Mouse (Mus musculus): ENCODE results near the gene Acvr1b. TPM values are rescaled to one million over a fixed set of nuclear protein-coding genes. Genes with fewer than 3 reads are reported as not detected.
A peak's percentile ranks its signal among the peaks of the same experiment; 100 is the strongest.

Gene Acvr1b
- polyA plus RNA-seq, 1 experiment from 2014 or later, result 22.4 TPM

DNA sequence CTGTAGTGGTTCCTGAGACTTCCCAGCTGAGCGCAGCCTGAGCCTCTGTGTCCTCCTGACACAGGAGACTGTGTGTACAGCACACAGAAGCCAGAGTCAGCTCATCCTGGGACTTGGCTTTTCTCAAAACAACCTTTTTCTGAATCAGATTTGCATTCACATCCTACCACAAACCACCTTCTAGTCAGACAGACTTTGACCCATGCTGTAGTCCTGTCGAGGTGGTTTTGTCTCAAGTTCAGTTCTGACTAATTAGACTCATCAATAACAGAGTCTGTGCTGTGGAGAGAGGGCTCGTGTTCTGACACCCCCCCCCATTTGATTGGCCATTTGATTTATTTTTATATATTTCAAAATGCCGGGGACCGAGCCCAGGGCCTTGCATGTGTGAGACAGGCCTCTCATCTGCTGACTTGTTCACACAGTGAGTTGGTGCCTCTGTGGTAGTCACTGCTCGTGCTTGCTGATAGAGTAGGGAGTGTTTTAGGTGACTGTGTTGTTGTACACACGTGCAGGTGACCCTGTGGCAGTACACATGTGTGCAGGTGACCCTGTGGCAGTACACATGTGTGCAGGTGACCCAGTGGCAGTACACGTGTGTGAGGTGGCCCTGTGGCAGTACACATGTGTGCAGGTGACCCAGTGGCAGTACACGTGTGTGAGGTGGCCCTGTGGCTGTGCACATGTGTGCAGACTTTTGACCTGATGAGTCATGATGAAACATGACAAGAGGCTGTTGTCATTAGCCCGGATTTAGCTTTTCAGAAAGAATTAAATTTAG is 16.3 kb downstream of the Acvr1b start:
- no peak overlapping the region for H3K27ac ChIP-seq (ENCODE audit: low read depth, low read length)
- peaks cover 19% of the 10 kb centered on the region for H3K4me1 ChIP-seq (ENCODE audit: control insufficient read depth, insufficient read depth, low read depth, low read length)
- 76% methylated on average over 10 of the region's 10 CpGs for WGBS
- no peak overlapping the region for H3K9ac ChIP-seq (ENCODE audit: low read depth, low read length)
- peaks cover 13% of the 10 kb centered on the region for H3K36me3 ChIP-seq (ENCODE audit: control insufficient read depth, insufficient read depth, low read length)
- H3K9me3 ChIP-seq (ENCODE audit: control insufficient read depth, low read length), result no peaks in the 10 kb centered on the region
- no peak overlapping the region for H3K4me3 ChIP-seq (ENCODE audit: low read length)
- no peak for ATAC-seq
- H3K4me2 ChIP-seq (ENCODE audit: low read length), result no peak overlapping the region
- no peaks in the 10 kb centered on the region for H3K27me3 ChIP-seq (replicated peaks; ENCODE audit: control insufficient read depth, insufficient read depth, low read length)

DNA sequence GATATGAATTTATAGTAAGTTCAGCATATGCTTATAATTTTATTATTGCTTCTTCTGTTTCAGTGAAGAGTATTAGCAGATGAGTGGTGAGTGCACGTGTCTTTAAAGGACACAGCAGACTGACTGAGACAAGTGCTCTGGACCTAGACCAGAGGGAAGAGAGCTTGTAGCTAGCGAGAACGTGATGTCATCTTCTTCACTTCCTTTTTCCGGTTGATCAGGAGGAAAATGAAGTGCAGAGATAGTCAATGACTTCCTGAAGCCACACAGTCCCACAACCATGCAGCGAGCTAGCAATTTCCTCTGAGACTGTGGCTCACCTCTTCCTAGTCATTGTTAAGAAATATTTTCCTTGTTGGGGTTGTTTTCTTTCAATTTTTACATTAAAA is 16.9 kb downstream of the Acvr1b start:
- Histone ChIP-seq H3K9me3 (ENCODE audit: control insufficient read depth, low read length) (no peaks in the 10 kb centered on the region), H3K36me3 (ENCODE audit: control insufficient read depth, insufficient read depth, low read length) (peaks cover 14% of the 10 kb centered on the region), H3K9ac (ENCODE audit: low read depth, low read length) (no peak overlapping the region), H3K4me2 (ENCODE audit: low read length) (no peak overlapping the region), H3K27ac (ENCODE audit: low read depth, low read length) (no peak overlapping the region), H3K4me1 (ENCODE audit: control insufficient read depth, insufficient read depth, low read depth, low read length) (peaks cover 19% of the 10 kb centered on the region), H3K4me3 (ENCODE audit: low read length) (no peak overlapping the region), H3K27me3 (replicated peaks; ENCODE audit: control insufficient read depth, insufficient read depth, low read length) (no peaks in the 10 kb centered on the region)
- 70% methylated on average over 5 of the region's 5 CpGs for WGBS
- ATAC-seq, result no peak

DNA sequence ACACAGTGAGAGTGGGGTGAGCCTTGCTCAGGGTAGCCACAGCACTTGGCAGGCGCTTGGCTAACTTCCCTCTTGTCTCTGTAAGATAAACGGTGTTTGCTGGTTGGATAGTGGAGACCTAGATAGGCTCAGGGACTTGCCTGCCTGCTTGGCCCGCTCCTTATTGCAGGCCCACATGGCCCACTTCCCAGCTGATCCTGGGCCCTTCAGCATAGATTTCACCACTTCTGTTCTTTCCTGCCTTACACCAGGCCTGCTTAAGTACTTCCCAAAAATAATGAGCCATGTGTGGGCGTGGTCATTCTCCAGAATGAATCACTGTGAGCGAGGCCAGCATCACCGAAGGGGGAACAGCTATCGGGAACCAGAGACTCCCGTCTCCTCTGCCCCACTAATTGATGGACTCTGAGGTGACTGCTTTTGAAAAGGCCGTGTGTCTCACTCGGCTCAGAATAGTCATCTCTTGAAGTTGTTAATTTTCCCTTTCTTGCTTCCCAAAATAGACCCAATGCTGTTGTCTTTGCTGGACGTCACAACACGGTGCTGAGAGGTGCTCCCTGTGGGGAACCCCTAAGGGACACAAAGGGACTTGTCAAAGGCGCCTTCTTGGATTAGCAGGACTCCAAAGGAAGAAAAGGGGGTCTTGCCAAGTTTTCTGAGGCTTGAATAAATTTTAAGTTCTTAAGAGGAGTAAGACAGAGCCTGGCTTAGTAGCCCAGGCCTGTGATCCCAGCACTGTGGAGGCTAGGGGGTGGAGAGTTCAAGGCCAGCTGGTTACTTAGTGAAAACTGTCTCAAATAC is 17.8 kb downstream of the Acvr1b start:
- H3K27ac ChIP-seq (ENCODE audit: low read depth, low read length), result 0 out of 2 replicates have a peak overlapping the region, but pooled peaks have one; percentile 11
- no peak overlapping the region for H3K9ac ChIP-seq (ENCODE audit: low read depth, low read length)
- H3K4me1 ChIP-seq (ENCODE audit: control insufficient read depth, insufficient read depth, low read depth, low read length), result peaks cover 19% of the 10 kb centered on the region
- 20% methylated on average over 13 of the region's 13 CpGs for WGBS
- no peaks in the 10 kb centered on the region for H3K9me3 ChIP-seq (ENCODE audit: control insufficient read depth, low read length)
- no peak overlapping the region for H3K4me3 ChIP-seq (ENCODE audit: low read length)
- H3K4me2 ChIP-seq (ENCODE audit: low read length), result no peak overlapping the region
- ATAC-seq, result 0 out of 2 replicates have a peak, but pooled peaks have one; percentile 32
- H3K27me3 ChIP-seq (replicated peaks; ENCODE audit: control insufficient read depth, insufficient read depth, low read length), result no peaks in the 10 kb centered on the region
- H3K36me3 ChIP-seq (ENCODE audit: control insufficient read depth, insufficient read depth, low read length), result peaks cover 18% of the 10 kb centered on the region

DNA sequence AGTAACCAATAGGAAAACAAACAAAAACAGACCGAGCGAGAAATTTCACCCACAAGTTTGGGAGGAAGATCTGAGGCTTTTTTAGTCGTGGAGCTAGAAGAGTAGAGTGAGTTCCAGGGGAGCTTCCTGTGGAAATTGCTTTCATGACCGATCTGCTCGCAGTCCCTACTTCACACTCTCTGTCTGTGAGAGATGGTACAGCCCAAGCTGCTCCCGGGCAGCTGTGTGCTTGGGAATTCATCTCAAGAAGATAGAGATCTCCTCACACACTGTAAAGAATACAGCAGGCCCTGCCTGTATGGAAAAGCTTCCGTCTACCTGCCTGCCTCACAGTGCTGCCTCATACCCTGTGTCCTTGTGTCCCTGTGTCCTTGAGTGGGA is 18.4 kb downstream of the Acvr1b start:
- Histone ChIP-seq H3K4me2 (ENCODE audit: low read length) (no peak overlapping the region), H3K4me3 (ENCODE audit: low read length) (no peak overlapping the region), H3K36me3 (ENCODE audit: control insufficient read depth, insufficient read depth, low read length) (peaks cover 18% of the 10 kb centered on the region), H3K9me3 (ENCODE audit: control insufficient read depth, low read length) (no peaks in the 10 kb centered on the region), H3K27ac (ENCODE audit: low read depth, low read length) (no peak overlapping the region), H3K9ac (ENCODE audit: low read depth, low read length) (no peak overlapping the region), H3K27me3 (replicated peaks; ENCODE audit: control insufficient read depth, insufficient read depth, low read length) (no peaks in the 10 kb centered on the region), H3K4me1 (ENCODE audit: control insufficient read depth, insufficient read depth, low read depth, low read length) (peaks cover 19% of the 10 kb centered on the region)
- ATAC-seq, result no peak
- 50% methylated on average over 7 of the region's 7 CpGs for WGBS

DNA sequence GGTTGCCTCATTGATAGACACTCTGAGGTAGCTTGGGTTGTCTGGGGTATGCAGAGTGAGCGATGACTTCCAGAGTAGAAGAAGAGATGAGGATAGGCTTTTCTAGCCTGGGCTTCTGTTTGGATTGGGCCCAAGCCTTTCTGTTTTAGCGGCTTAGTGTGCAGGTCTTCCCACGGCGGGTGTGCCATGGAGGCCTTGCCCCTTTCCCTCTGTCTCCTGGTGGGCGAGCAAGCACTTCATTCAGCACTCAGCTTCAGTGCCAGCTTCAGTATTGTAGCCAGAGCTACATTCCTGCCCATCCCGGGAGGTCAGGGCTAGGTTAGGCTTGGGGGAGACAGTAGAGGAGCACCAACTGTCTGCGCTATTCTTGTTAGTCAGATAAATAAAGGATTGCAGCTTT is 18.8 kb downstream of the Acvr1b start:
- no peak overlapping the region for H3K4me3 ChIP-seq (ENCODE audit: low read length)
- no peaks in the 10 kb centered on the region for H3K9me3 ChIP-seq (ENCODE audit: control insufficient read depth, low read length)
- WGBS, result 79% methylated on average over 7 of the region's 7 CpGs
- no peak overlapping the region for H3K4me2 ChIP-seq (ENCODE audit: low read length)
- H3K36me3 ChIP-seq (ENCODE audit: control insufficient read depth, insufficient read depth, low read length), result peaks cover 18% of the 10 kb centered on the region
- no peak overlapping the region for H3K9ac ChIP-seq (ENCODE audit: low read depth, low read length)
- H3K4me1 ChIP-seq (ENCODE audit: control insufficient read depth, insufficient read depth, low read depth, low read length), result peaks cover 19% of the 10 kb centered on the region
- ATAC-seq, result no peak
- no peaks in the 10 kb centered on the region for H3K27me3 ChIP-seq (replicated peaks; ENCODE audit: control insufficient read depth, insufficient read depth, low read length)
- no peak overlapping the region for H3K27ac ChIP-seq (ENCODE audit: low read depth, low read length)

DNA sequence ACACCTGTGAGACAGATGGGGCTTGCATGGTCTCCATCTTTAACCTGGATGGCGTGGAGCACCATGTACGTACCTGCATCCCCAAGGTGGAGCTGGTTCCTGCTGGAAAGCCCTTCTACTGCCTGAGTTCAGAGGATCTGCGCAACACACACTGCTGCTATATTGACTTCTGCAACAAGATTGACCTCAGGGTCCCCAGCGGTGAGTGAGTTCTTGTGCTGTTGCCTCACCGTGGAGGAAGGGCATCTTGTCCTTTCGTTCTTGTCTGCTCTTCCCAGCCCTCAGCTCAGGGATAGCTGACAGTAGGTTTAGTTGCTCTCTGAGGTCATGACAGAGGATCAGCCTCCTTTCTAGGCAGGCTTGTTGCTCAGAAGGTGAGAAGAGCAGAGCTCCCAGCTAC is 20.1 kb downstream of the Acvr1b start:
- Histone ChIP-seq H3K9me3 (ENCODE audit: control insufficient read depth, low read length) (no peaks in the 10 kb centered on the region), H3K27ac (ENCODE audit: low read depth, low read length) (no peak overlapping the region), H3K9ac (ENCODE audit: low read depth, low read length) (no peak overlapping the region), H3K27me3 (replicated peaks; ENCODE audit: control insufficient read depth, insufficient read depth, low read length) (no peaks in the 10 kb centered on the region), H3K36me3 (ENCODE audit: control insufficient read depth, insufficient read depth, low read length) (peaks cover 21% of the 10 kb centered on the region), H3K4me2 (ENCODE audit: low read length) (no peak overlapping the region), H3K4me3 (ENCODE audit: low read length) (no peak overlapping the region), H3K4me1 (ENCODE audit: control insufficient read depth, insufficient read depth, low read depth, low read length) (peaks cover 19% of the 10 kb centered on the region)
- no peak for ATAC-seq
- WGBS, result over 99% methylated on average over 6 of the region's 6 CpGs

DNA sequence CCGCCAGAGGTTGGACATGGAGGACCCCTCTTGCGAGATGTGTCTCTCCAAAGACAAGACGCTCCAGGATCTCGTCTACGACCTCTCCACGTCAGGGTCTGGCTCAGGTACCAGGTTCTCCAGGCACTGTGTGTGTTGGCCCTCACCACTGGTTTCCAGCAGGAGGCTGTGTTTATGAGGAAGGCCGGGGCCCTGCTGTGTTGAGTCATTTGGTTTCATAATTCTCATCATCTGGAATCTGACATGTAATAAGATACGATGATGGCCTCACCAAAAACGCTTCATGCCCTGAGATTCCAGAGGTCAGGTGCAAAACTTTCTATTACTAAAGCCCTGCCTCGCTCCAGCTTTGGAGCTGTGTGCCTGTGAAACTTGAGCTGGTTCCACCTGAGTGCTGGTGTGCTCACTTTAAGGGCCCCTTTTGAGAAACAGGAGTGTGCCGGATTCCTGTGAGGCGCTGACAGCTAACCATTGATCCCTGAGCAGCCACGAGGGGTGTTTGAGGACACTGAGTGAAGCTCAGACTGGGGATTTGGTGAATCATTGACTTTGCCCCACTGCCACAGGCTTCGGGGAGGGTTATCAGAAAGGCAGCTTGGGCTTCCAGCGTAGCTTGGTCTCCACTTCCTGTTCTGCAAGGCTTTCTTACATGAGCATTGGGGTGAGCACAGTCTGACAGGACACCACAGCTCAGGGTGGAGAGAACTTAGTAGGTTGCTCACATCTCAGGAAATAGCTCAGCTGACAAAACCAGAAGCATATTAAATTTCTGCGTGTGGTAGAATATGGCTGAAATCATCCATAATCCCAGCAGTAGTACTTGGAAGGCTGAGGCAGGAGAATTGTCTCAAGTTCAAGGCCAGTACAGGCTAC is 21.3 kb downstream of the Acvr1b start:
- Histone ChIP-seq H3K27ac (ENCODE audit: low read depth, low read length) (no peak overlapping the region), H3K4me3 (ENCODE audit: low read length) (no peak overlapping the region), H3K4me1 (ENCODE audit: control insufficient read depth, insufficient read depth, low read depth, low read length) (peaks cover 19% of the 10 kb centered on the region), H3K27me3 (replicated peaks; ENCODE audit: control insufficient read depth, insufficient read depth, low read length) (no peaks in the 10 kb centered on the region), H3K9ac (ENCODE audit: low read depth, low read length) (no peak overlapping the region), H3K9me3 (ENCODE audit: control insufficient read depth, low read length) (no peaks in the 10 kb centered on the region), H3K4me2 (ENCODE audit: low read length) (no peak overlapping the region), H3K36me3 (ENCODE audit: control insufficient read depth, insufficient read depth, low read length) (peaks cover 29% of the 10 kb centered on the region)
- 87% methylated on average over 16 of the region's 16 CpGs for WGBS
- ATAC-seq, result no peak

DNA sequence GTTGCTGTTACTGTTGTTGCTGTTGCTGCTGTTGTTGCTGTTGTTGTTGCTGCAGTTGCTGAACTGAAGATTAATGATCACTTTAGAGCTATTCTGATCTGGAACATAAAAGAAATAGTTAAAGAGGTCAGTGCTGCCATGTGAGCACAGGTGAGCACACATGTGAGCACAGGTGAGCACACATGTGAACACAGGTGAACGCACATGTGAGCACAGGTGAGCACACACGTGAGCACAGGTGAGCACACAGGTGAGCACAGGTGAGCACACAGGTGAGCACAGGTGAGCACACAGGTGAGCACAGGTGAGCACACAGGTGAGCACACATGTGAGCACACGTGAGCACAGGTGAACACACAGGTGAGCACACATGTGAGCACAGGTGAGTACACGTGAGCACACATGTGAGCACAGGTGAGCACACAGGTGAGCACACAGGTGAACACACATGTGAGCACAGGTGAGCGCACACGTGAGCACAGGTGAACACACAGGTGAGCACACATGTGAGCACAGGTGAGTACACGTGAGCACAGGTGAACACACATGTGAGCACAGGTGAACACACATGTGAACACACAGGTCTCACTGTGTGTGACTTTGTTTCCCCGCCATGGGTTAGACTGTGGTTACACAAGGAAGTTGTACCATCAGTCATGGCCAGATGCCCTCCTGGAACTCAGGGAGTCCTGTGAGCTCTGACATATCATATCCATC is 22.4 kb downstream of the Acvr1b start:
- Histone ChIP-seq H3K4me2 (ENCODE audit: low read length) (no peak overlapping the region), H3K9me3 (ENCODE audit: control insufficient read depth, low read length) (no peaks in the 10 kb centered on the region), H3K36me3 (ENCODE audit: control insufficient read depth, insufficient read depth, low read length) (peaks cover 39% of the 10 kb centered on the region), H3K4me1 (ENCODE audit: control insufficient read depth, insufficient read depth, low read depth, low read length) (peaks cover 17% of the 10 kb centered on the region), H3K27me3 (replicated peaks; ENCODE audit: control insufficient read depth, insufficient read depth, low read length) (no peaks in the 10 kb centered on the region), H3K9ac (ENCODE audit: low read depth, low read length) (no peak overlapping the region), H3K27ac (ENCODE audit: low read depth, low read length) (no peak overlapping the region), H3K4me3 (ENCODE audit: low read length) (no peak overlapping the region)
- 92% methylated on average over 8 of the region's 8 CpGs for WGBS
- ATAC-seq, result no peak

Measured in hindbrain, embryonic 16.5 days (tissue).